Mouse (Mus musculus): Measurements from ENCODE around the gene Stab1.

DNA sequence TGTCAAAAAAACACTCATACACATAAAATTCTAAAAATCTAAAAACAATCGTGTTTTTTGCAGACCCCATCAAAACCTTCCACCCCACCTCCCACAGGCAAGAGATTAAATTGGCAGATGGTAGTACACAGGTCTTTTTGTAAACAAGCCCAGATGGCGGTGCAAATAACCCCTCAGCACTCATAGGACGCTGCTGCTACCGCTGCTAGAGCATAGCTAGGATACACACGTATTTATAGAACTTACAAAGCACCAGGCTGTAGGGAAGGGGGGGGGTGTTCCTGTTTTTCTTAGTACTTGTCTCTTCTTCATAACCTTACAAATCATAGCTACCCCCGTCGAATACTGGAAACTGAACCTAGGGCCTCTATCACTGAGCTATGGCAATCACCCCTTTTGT, 25.4 kb upstream of the Stab1 start:
- TF ChIP-seq CTCF (IDR thresholded peaks at IDR 0.05; ENCODE audit: insufficient read depth, low read length) (no peak), POLR2A (IDR thresholded peaks at IDR 0.05; ENCODE audit: borderline replicate concordance, extremely low read depth, low read depth, low read length) (no peak)

Measured in lung, adult 2 months (tissue).